Mouse (Mus musculus) brown adipose tissue, adult 24 weeks (tissue): Measurements from ENCODE around the gene Ubxn10. TPM values are rescaled to one million over a fixed set of nuclear protein-coding genes. Genes with fewer than 3 reads are reported as not detected.

Source experiments
- H3K27ac ChIP-seq: fragments of 200-500 bp; replicated peaks from 2 replicates; pipeline ENCODE4 v1.5.1; 2012; ENCODE audit warnings: low read depth, mild to moderate bottlenecking, low read length
- H3K4me1 ChIP-seq: fragments of 200-500 bp; 2 replicates; pipeline ENCODE4 v1.6.1; 2012; ENCODE audit warnings: low read length, mixed read lengths; ENCODE audit not compliant: control insufficient read depth, insufficient read depth, insufficient read length
- H3K4me3 ChIP-seq: fragments of 200-500 bp; 2 replicates; pipeline ENCODE4 v1.5.1; 2012; ENCODE audit warnings: low read depth, mild to moderate bottlenecking, low read length, moderate library complexity; ENCODE audit not compliant: insufficient read depth
- polyA plus RNA-seq: library from polyadenylated mRNA; stranded (reverse); fragments of >200 nt; gene quantifications from 2 replicates; pipeline ENCODE4 v1.2.4, GENCODE M21; 2012; ENCODE audit not compliant: missing spikeins, insufficient read depth, insufficient read length

Ubxn10 gene
- polyA plus RNA-seq, 1 experiment, result not detected

GRCm38 (mm10) chr4:138748369-138749072 lies 11.6 kb upstream of the Ubxn10 start:
- no peak overlapping the region for H3K4me3 ChIP-seq
- no peak overlapping the region for H3K27ac ChIP-seq
- H3K4me1 ChIP-seq, result no peaks in the 10 kb centered on the region

- H3K27ac ChIP-seq, result no peak overlapping the region
- no peak overlapping the region for H3K4me3 ChIP-seq
- no peaks in the 10 kb centered on the region for H3K4me1 ChIP-seq
These were observed 10.9 kb upstream of the Ubxn10 start for GRCm38 (mm10) chr4:138747851-138748250.

DNA sequence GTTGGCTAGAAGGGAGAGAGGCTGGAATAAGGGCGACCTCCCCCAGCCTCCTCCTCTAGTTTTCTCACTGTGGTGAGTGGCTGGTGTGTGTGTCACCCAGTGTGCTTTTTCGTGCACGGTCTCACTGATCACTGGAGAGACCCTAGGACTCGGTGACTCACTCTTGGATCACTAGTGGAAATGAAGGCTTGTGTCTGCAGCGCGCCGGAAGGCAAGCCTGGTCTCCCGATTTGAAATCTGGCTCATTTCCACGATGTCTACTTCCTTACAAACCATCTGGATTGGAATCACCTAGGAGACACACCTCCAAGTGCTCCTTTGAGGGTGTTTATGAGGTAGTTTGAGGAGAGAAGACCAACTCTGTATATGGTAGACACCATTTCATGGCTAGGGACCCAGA lies 9.9 kb upstream of the Ubxn10 start:
- no peak overlapping the region for H3K4me3 ChIP-seq
- no peaks in the 10 kb centered on the region for H3K4me1 ChIP-seq
- H3K27ac ChIP-seq, result no peak overlapping the region

DNA sequence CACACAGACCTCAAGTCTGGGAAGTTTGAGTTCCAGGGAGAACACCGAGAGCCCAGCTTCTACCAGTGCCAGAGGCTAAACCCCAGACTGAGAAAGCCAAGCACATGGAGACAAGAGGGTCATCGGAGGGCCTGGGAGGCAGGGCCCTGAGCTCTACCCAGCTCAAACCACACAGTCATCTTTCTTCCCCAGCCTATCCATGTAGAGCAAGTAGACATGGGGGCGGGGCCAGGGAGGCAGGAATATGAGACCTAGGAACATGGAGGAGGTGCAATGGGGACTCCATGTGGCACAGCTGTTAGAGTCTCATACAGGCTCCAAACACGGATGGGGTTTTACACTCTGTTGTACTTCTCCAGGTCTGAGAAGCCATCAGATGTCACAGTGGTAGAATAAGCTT lies 8.9 kb upstream of the Ubxn10 start:
- no peak overlapping the region for H3K27ac ChIP-seq
- no peak overlapping the region for H3K4me3 ChIP-seq
- H3K4me1 ChIP-seq, result no peaks in the 10 kb centered on the region

- H3K27ac ChIP-seq, result no peak overlapping the region
- no peak overlapping the region for H3K4me3 ChIP-seq
- H3K4me1 ChIP-seq, result no peaks in the 10 kb centered on the region
These were observed 2.3 kb upstream of the Ubxn10 start for GRCm38 (mm10) chr4:138739136-138739851.

- Histone ChIP-seq H3K27ac (no peak overlapping the region), H3K4me1 (no peaks in the 10 kb centered on the region), H3K4me3 (no peak overlapping the region)
These were observed 2.1 kb downstream of the Ubxn10 start for GRCm38 (mm10) chr4:138734863-138735262.

DNA sequence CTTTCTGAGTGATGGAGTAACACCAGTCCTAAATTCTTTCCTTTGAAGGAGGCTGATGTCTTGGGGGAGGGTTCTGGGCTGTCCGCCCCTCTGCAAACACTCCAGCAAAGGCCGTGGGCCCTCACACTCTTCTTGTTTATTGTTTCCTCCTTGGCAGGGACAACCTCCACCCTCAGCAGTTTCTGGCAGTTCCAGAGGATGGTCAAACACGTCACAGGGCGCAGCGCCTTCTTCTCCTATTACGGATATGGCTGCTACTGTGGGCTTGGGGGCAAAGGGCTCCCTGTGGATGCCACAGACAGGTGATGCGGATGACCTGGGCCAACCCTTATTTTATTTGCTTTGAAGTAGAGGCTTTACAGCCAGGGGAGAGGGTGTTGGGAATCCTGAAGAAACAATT lies 2.9 kb downstream of the Ubxn10 start:
- Histone ChIP-seq H3K27ac (no peak overlapping the region), H3K4me1 (no peaks in the 10 kb centered on the region), H3K4me3 (no peak overlapping the region)

DNA sequence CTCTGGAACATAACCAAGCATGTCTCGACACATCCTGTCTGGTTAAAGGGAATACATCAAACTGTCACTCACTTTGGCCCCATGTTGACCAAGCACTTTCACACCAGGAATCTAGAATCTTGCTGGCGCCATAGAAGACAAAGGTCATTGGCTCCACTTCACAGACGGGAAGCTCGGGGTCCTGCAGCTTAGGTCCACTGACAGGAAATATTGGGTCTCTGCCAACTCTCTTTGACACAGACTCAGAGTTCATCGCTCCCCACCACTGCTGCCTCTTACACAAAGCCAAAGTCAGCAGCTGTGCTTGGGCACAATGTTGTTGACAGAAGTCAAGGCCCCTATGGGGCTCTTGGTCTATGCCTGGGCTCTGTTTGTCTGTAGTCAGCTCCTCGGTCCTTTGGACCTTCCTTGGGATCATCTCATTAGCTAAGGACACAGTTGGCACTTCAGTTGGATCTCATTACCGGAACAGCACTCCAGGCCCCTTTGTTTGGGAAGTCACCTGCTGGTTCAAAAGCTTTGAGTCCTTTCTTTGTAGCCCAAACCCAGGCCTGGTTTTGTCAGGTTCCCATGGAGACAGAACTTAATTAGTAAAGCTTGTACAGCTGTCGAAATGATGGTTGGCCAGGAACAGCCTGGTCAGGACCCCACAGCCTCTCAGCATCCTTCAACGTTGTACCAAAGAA lies 7.8 kb downstream of the Ubxn10 start:
- H3K27ac ChIP-seq, result no peak overlapping the region
- H3K4me3 ChIP-seq, result no peak overlapping the region
- H3K4me1 ChIP-seq, result peaks cover 10% of the 10 kb centered on the region

- Histone ChIP-seq H3K27ac (no peak overlapping the region), H3K4me3 (no peak overlapping the region), H3K4me1 (peaks cover 14% of the 10 kb centered on the region)
These were observed 11.2 kb downstream of the Ubxn10 start for GRCm38 (mm10) chr4:138725751-138726150.

GRCm38 (mm10) chr4:138725127-138725461 lies 11.9 kb downstream of the Ubxn10 start:
- H3K4me1 ChIP-seq, result peaks cover 14% of the 10 kb centered on the region
- no peak overlapping the region; the same call in 1 of the 2 replicates for H3K4me3 ChIP-seq
- H3K27ac ChIP-seq, result no peak overlapping the region

DNA sequence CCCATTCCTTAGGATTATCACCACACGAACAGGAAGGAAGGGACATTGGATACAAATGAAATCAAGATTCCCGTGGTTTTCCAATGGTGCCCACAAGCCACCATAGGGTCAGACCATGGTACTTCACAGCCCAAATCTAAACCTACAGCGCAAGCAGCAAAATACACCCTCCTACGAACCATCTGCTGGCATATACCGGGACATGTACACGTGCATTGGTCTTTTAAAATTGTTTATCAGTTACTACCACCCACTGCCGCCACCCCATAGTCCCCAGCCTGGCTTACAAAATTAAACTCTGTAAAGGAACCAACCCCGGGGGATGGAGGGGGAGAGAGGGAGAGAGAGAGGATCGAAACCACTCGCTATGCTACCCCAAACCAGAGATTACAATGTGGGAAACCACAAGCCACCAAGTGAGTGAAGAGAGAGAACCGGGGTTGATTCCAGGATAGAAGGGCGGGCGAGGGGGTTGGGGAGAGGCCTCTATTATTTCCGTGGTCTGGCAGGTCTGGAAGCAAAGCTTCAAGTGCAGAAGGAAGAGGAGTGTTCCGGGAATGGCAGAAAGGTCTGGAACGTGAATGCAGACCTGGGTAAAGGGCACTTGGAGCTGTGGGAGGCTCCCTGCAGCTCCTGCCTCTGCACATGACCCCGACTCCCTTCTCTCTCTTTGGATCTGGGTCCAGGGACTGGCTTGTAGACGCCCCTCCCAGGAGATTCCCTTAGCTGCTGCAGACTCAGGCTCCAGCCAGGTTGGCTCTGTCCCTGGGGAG lies 12.4 kb downstream of the Ubxn10 start, which contains the start of gene Pla2g2c:
Gene Pla2g2c, plus strand, starts transcription at position 439 of the 773 bp plus-strand sequence.
- Histone ChIP-seq H3K27ac (no peak within 1 kb of the TSS), H3K4me3 (no peak within 1 kb of the TSS; the same call in 1 of the 2 replicates)

DNA sequence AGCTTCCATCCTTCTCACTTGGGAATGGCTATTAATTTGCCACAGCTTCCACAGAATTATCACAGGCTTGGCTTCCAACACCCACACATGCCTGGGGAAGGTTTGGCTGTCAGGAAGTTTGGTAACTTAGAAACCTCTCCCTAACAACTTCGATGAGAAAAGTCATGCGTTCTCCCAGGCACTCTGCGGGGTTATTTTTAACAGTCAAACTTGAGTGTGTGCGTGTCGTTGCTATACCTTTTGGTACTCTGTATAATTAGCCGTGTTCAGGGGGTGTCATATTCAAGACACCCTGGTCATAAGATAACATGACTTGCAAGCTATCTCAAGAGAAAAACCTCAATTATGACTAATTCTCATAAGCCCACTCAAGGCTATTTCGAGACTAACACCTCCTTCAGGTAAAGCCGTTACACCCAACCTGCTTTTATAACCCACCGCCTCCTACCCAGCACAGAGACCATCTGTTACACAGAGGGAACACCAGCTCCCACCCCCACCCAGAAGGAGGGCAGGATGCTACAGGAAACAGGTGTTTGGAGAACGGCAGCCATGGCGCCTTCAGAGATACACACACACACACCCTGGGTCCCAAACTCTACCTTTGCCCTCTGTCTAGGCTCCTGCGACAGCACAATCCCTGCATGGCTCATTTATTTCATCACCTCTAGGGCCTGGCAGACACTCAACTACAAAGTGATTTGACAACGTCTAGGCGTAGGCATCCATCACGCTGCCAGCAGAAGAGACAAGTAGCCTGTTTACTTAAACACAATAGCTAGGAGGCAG lies 13.3 kb downstream of the Ubxn10 start:
- H3K4me3 ChIP-seq, result no peak overlapping the region
- no peak overlapping the region for H3K27ac ChIP-seq
- peaks cover 14% of the 10 kb centered on the region for H3K4me1 ChIP-seq

More for the DNA sequence above, 12.4 kb downstream of the Ubxn10 start, which contains the start of gene Pla2g2c:
- peaks cover 14% of the 10 kb centered on the region for H3K4me1 ChIP-seq

DNA sequence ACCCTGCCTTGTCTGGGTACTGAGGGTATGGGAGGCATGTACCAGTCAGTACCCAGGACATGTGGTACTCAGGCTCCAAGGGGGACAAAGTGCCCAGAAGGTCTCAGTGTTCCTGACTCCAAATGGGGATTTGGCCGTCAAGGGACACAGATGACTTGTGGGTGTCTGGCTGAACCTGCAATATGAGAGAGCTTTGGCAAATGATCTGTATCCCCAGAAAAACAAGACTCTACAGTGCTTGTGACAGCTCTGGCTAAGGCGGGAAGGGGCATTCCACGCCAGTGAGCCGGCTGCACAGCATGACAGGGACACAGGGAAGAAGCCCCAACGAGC lies 17.7 kb downstream of the Ubxn10 start:
- H3K27ac ChIP-seq, result no peak overlapping the region
- no peak overlapping the region for H3K4me3 ChIP-seq
- H3K4me1 ChIP-seq, result peaks cover 5% of the 10 kb centered on the region; the same call in 1 of the 2 replicates

DNA sequence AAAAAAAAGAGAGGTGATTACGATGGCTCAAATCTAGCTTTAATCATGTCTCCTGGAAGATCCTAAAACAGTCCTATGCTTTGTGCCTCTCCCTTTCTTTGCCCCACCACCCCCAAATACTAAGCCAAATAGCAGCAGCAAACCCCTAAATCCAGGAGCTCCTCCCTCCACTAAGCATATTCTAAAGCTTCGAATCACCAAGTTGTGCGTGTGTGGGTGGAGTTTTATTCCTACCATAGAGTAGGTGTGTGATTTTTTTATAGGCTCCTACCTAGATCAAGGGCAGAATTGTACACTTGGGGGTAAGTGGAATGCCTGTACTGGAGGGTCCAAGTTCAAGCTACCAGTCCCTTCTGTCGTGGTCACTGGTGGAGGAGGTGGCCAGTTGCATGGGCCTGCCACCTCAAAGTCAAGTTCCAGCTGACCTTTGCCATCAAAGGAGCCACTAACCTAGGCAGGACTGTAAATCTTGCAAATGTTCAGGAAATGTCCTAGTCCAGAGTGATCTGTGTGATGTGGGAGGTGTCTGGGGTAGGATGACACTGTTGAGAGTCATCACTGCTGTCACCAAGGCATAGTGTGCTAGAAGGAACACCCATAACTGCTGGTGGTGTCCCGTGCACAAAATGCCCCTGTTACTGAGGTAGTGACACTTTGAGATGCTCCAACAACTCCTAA lies 18.2 kb downstream of the Ubxn10 start:
- H3K4me1 ChIP-seq, result 0 out of 2 replicates have a peak, but pooled peaks cover under 1% of the 10 kb centered on the region
- H3K27ac ChIP-seq, result no peak overlapping the region
- H3K4me3 ChIP-seq, result no peak overlapping the region
